In genomic region chr9:47532215-47532865, GRCm38 (mm10) we compare ENCODE assay signal across 7 mouse cellular contexts. TPM values are rescaled to one million over a fixed set of nuclear protein-coding genes. Genes with fewer than 3 reads are reported as not detected.
DNase-seq lines count a peak whose midpoint lies in the region; ATAC-seq lines count a peak whose summit lies in the region.

No protein-coding gene starts in this region.

- peak overlapping the region; percentile 65 for H3K4me2 ChIP-seq in lung, embryonic 16.5 days (ENCODE audit: low read depth, low read length)
- H3K4me2 ChIP-seq in liver, embryonic 16.5 days (ENCODE audit: low read depth, low read length): peak overlapping the region; percentile 65
- H3K4me2 ChIP-seq in stomach, embryonic 16.5 days (ENCODE audit: low read depth, low read length): peak overlapping the region; percentile 97

- peaks cover 32% of the 10 kb centered on the region for H3K27me3 ChIP-seq in lung, embryonic 16.5 days (ENCODE audit: control insufficient read depth, insufficient read depth, low read depth, low read length)
- H3K27me3 ChIP-seq in liver, embryonic 16.5 days (ENCODE audit: control insufficient read depth, insufficient read depth, low read depth, low read length): peaks cover 48% of the 10 kb centered on the region
- peaks cover 9% of the 10 kb centered on the region for H3K27me3 ChIP-seq in stomach, embryonic 16.5 days (ENCODE audit: control insufficient read depth, insufficient read depth, low read length)

- peak overlapping the region; percentile 84 for H3K9ac ChIP-seq in lung, embryonic 16.5 days (ENCODE audit: low read length)
- no peak overlapping the region for H3K9ac ChIP-seq in liver, embryonic 16.5 days (ENCODE audit: low read depth, low read length)
- H3K9ac ChIP-seq in stomach, embryonic 16.5 days (ENCODE audit: low read length): no peak overlapping the region

- no peak for ATAC-seq in lung, embryonic 16.5 days (ENCODE audit: low read depth)
- ATAC-seq in liver, embryonic 16.5 days (ENCODE audit: low read depth): no peak
- ATAC-seq in stomach, embryonic 16.5 days (ENCODE audit: insufficient read depth, low FRiP score): no peak

- no peak overlapping the region for H3K27ac ChIP-seq in lung, embryonic 16.5 days (ENCODE audit: low read length)
- H3K27ac ChIP-seq in liver, embryonic 16.5 days (ENCODE audit: low read length): no peak overlapping the region
- H3K27ac ChIP-seq in stomach, embryonic 16.5 days (ENCODE audit: low read length): no peak overlapping the region

- intact Hi-C loops in heart, postnatal 36 days (cut with DNase I): loop anchor here (2.0 kb wide), 1 partner anchor 56 kb away; no protein-coding TSS in a partner anchor

- 3% methylated on average over 20 of the region's 20 CpGs for WGBS in lung, embryonic 16.5 days
- 9% methylated on average over 20 of the region's 20 CpGs for WGBS in liver, embryonic 16.5 days (ENCODE audit: insufficient replicate concordance)
- WGBS in stomach, embryonic 16.5 days: 9% methylated on average over 20 of the region's 20 CpGs

- peak overlapping the region; percentile 63 for H3K4me3 ChIP-seq in lung, embryonic 16.5 days (ENCODE audit: low read length)
- no peak overlapping the region; the same call in 1 of the 2 replicates for H3K4me3 ChIP-seq in liver, embryonic 16.5 days (ENCODE audit: low read depth, low read length)
- H3K4me3 ChIP-seq in stomach, embryonic 16.5 days (replicated peaks; ENCODE audit: low read length): peak overlapping the region; percentile 79

- peaks cover 12% of the 10 kb centered on the region for H3K4me1 ChIP-seq in lung, embryonic 16.5 days (replicated peaks; ENCODE audit: control insufficient read depth, insufficient read depth, low read length)
- no peaks in the 10 kb centered on the region; the same call in 1 of the 2 replicates for H3K4me1 ChIP-seq in liver, embryonic 16.5 days (ENCODE audit: control insufficient read depth, low read depth, low read length)
- peaks cover 11% of the 10 kb centered on the region; the same call in 1 of the 2 replicates for H3K4me1 ChIP-seq in stomach, embryonic 16.5 days (ENCODE audit: control insufficient read depth, insufficient read depth, low read length)

- H3K9me3 ChIP-seq in lung, embryonic 16.5 days (ENCODE audit: control insufficient read depth, low read length): no peaks in the 10 kb centered on the region
- H3K9me3 ChIP-seq in liver, embryonic 16.5 days (replicated peaks; ENCODE audit: control insufficient read depth, low read length): no peaks in the 10 kb centered on the region
- H3K9me3 ChIP-seq in stomach, embryonic 16.5 days (replicated peaks; ENCODE audit: control insufficient read depth, low read length): no peaks in the 10 kb centered on the region

- H3K36me3 ChIP-seq in lung, embryonic 16.5 days (ENCODE audit: control insufficient read depth, insufficient read depth, low read length): no peaks in the 10 kb centered on the region
- H3K36me3 ChIP-seq in liver, embryonic 16.5 days (ENCODE audit: control insufficient read depth, insufficient read depth): no peaks in the 10 kb centered on the region
- no peaks in the 10 kb centered on the region for H3K36me3 ChIP-seq in stomach, embryonic 16.5 days (ENCODE audit: control insufficient read depth, insufficient read depth, low read length)

- no peak for DNase-seq in lung, adult 18-20 months
- peak; percentile 28 to 42 for DNase-seq in cerebellum, postnatal 36 days
- DNase-seq in heart, postnatal 36 days: peak; percentile 7 to 8
- no peak for DNase-seq in urinary bladder, adult 2 months (ENCODE audit: low spot score)

RNA-seq across cellular contexts. Expression of gene Cadm1, which starts 2.4 kb away (rescaled TPM):
- 91.7 and 96.0 TPM in 2 replicates for polyA plus RNA-seq in lung, embryonic 16.5 days (2015; fragmentation: Nextera tagmentation; extraction: Ambion mirVana)
- total RNA-seq in heart, postnatal 36 days (2021): 1 to 10 TPM; 2.0 to 2.8 TPM
- polyA plus RNA-seq in liver, embryonic 16.5 days (2015; fragmentation: Nextera tagmentation; extraction: Ambion mirVana): 8.3 TPM in 2 replicates
- polyA plus RNA-seq in stomach, embryonic 16.5 days (2015; fragmentation: Nextera tagmentation; extraction: Ambion mirVana): 41.3 and 44.8 TPM in 2 replicates
- 9.3 and 13.4 TPM in 2 replicates for polyA plus RNA-seq in urinary bladder, adult 2 months (2012; rRNA removed)

Comparison
In these comparisons a context has a peak if more than half of its experiments do, and no peak if none do; other contexts are left out.
1. DNase-seq: peak in cerebellum, postnatal 36 days (2 of 2) and heart, postnatal 36 days (2 of 2); none in lung, adult 18-20 months (0 of 2) and urinary bladder, adult 2 months (single experiment).
2. Peak in every context shown above with its lines, with median percentiles within 50 percentile points of each other: H3K4me2 ChIP-seq.